Mouse (Mus musculus): ENCODE results near the gene Dbx1. TPM values are rescaled to one million over a fixed set of nuclear protein-coding genes. Genes with fewer than 3 reads are reported as not detected.

The Dbx1 gene
- polyA plus RNA-seq, 1 experiment from 2014 or later, result 52.8 TPM

GRCm38 (mm10) chr7:49635074-49635621, 1.5 kb downstream of the Dbx1 start:
- no peak for ATAC-seq (ENCODE audit: low FRiP score, low TSS enrichment)
- WGBS, result under 1% methylated on average over 35 of the region's 35 CpGs
- H3K4me3 ChIP-seq (replicated peaks; ENCODE audit: low read depth, low read length), result peak overlapping the region; percentile 32

GRCm38 (mm10) chr7:49634291-49635073, 2.2 kb downstream of the Dbx1 start:
- Histone ChIP-seq H3K4me1 (ENCODE audit: control insufficient read depth, insufficient read depth, low read length) (peaks cover 18% of the 10 kb centered on the region; the same call in 1 of the 2 replicates), H3K4me3 (replicated peaks; ENCODE audit: low read depth, low read length) (peak overlapping the region; percentile 32), H3K27me3 (ENCODE audit: control insufficient read depth, insufficient read depth, low read length) (peaks cover 87% of the 10 kb centered on the region), H3K4me2 (ENCODE audit: low read length) (peak overlapping the region; percentile 48), H3K27ac (replicated peaks; ENCODE audit: low read depth, low read length) (0 out of 2 replicates have a peak overlapping the region, but pooled peaks have one; percentile 0), H3K9ac (replicated peaks; ENCODE audit: low read length) (peak overlapping the region; percentile 42; the same call in 1 of the 2 replicates), H3K9me3 (ENCODE audit: control insufficient read depth, low read length) (no peaks in the 10 kb centered on the region), H3K36me3 (ENCODE audit: control insufficient read depth, insufficient read depth, low read length) (no peaks in the 10 kb centered on the region)
- ATAC-seq (ENCODE audit: low FRiP score, low TSS enrichment) (no peak), DNase-seq (peak; percentile 66)
- under 1% methylated on average over 26 of the region's 26 CpGs for WGBS

More at GRCm38 (mm10) chr7:49635074-49635621, 1.5 kb downstream of the Dbx1 start:
- Histone ChIP-seq H3K9ac (replicated peaks; ENCODE audit: low read length) (peak overlapping the region; percentile 37; the same call in 1 of the 2 replicates), H3K27ac (replicated peaks; ENCODE audit: low read depth, low read length) (0 out of 2 replicates have a peak overlapping the region, but pooled peaks have one; percentile 57), H3K36me3 (ENCODE audit: control insufficient read depth, insufficient read depth, low read length) (no peaks in the 10 kb centered on the region), H3K4me1 (ENCODE audit: control insufficient read depth, insufficient read depth, low read length) (peaks cover 18% of the 10 kb centered on the region; the same call in 1 of the 2 replicates), H3K27me3 (ENCODE audit: control insufficient read depth, insufficient read depth, low read length) (peaks cover 87% of the 10 kb centered on the region), H3K9me3 (ENCODE audit: control insufficient read depth, low read length) (no peaks in the 10 kb centered on the region), H3K4me2 (ENCODE audit: low read length) (peak overlapping the region; percentile 48)
- peak; percentile 68 for DNase-seq

- DNase-seq, result peak; percentile 61
These were observed 3.2 kb downstream of the Dbx1 start for GRCm38 (mm10) chr7:49633375-49633956.

GRCm38 (mm10) chr7:49632391-49632790, 4.3 kb downstream of the Dbx1 start:
- Histone ChIP-seq H3K27me3 (ENCODE audit: control insufficient read depth, insufficient read depth, low read length) (peaks cover 84% of the 10 kb centered on the region), H3K36me3 (ENCODE audit: control insufficient read depth, insufficient read depth, low read length) (no peaks in the 10 kb centered on the region), H3K27ac (replicated peaks; ENCODE audit: low read depth, low read length) (no peak overlapping the region), H3K9me3 (ENCODE audit: control insufficient read depth, low read length) (no peaks in the 10 kb centered on the region), H3K9ac (replicated peaks; ENCODE audit: low read length) (no peak overlapping the region), H3K4me1 (ENCODE audit: control insufficient read depth, insufficient read depth, low read length) (peaks cover 18% of the 10 kb centered on the region; the same call in 1 of the 2 replicates), H3K4me3 (replicated peaks; ENCODE audit: low read depth, low read length) (0 out of 2 replicates have a peak overlapping the region, but pooled peaks have one; percentile 4), H3K4me2 (ENCODE audit: low read length) (peak overlapping the region; percentile 48)
- 25% methylated on average over 24 of the region's 24 CpGs for WGBS
- DNase-seq, result no peak
- ATAC-seq (ENCODE audit: low FRiP score, low TSS enrichment), result no peak

More at GRCm38 (mm10) chr7:49633375-49633956, 3.2 kb downstream of the Dbx1 start:
- Histone ChIP-seq H3K36me3 (ENCODE audit: control insufficient read depth, insufficient read depth, low read length) (no peaks in the 10 kb centered on the region), H3K4me1 (ENCODE audit: control insufficient read depth, insufficient read depth, low read length) (peaks cover 18% of the 10 kb centered on the region; the same call in 1 of the 2 replicates), H3K27ac (replicated peaks; ENCODE audit: low read depth, low read length) (peak overlapping the region; percentile 28), H3K9me3 (ENCODE audit: control insufficient read depth, low read length) (no peaks in the 10 kb centered on the region), H3K9ac (replicated peaks; ENCODE audit: low read length) (peak overlapping the region; percentile 42; the same call in 1 of the 2 replicates), H3K4me2 (ENCODE audit: low read length) (peak overlapping the region; percentile 48), H3K27me3 (ENCODE audit: control insufficient read depth, insufficient read depth, low read length) (peaks cover 86% of the 10 kb centered on the region), H3K4me3 (replicated peaks; ENCODE audit: low read depth, low read length) (peak overlapping the region; percentile 32)
- WGBS, result under 1% methylated on average over 33 of the region's 33 CpGs
- ATAC-seq (ENCODE audit: low FRiP score, low TSS enrichment), result no peak

GRCm38 (mm10) chr7:49631885-49632284, 4.8 kb downstream of the Dbx1 start:
- Histone ChIP-seq H3K27ac (replicated peaks; ENCODE audit: low read depth, low read length) (no peak overlapping the region), H3K4me2 (ENCODE audit: low read length) (peak overlapping the region; percentile 48), H3K27me3 (ENCODE audit: control insufficient read depth, insufficient read depth, low read length) (peaks cover 85% of the 10 kb centered on the region), H3K4me1 (ENCODE audit: control insufficient read depth, insufficient read depth, low read length) (peaks cover 18% of the 10 kb centered on the region; the same call in 1 of the 2 replicates), H3K36me3 (ENCODE audit: control insufficient read depth, insufficient read depth, low read length) (no peaks in the 10 kb centered on the region), H3K9me3 (ENCODE audit: control insufficient read depth, low read length) (no peaks in the 10 kb centered on the region), H3K4me3 (replicated peaks; ENCODE audit: low read depth, low read length) (0 out of 2 replicates have a peak overlapping the region, but pooled peaks have one; percentile 4), H3K9ac (replicated peaks; ENCODE audit: low read length) (no peak overlapping the region)
- DNase-seq (no peak), ATAC-seq (ENCODE audit: low FRiP score, low TSS enrichment) (no peak)
- 31% methylated on average over 9 of the region's 9 CpGs for whole genome bisulfite sequencing

- 79% methylated on average over 1 of the region's 1 CpGs for WGBS
- H3K27ac ChIP-seq (replicated peaks; ENCODE audit: low read depth, low read length), result no peak overlapping the region
- H3K9me3 ChIP-seq (ENCODE audit: control insufficient read depth, low read length), result no peaks in the 10 kb centered on the region
- H3K4me1 ChIP-seq (ENCODE audit: control insufficient read depth, insufficient read depth, low read length), result no peaks in the 10 kb centered on the region
- no peaks in the 10 kb centered on the region for H3K36me3 ChIP-seq (ENCODE audit: control insufficient read depth, insufficient read depth, low read length)
- no peak overlapping the region for H3K4me3 ChIP-seq (replicated peaks; ENCODE audit: low read depth, low read length)
- no peak for DNase-seq
- H3K4me2 ChIP-seq (ENCODE audit: low read length), result no peak overlapping the region
- no peak for ATAC-seq (ENCODE audit: low FRiP score, low TSS enrichment)
- H3K27me3 ChIP-seq (ENCODE audit: control insufficient read depth, insufficient read depth, low read length), result peaks cover 60% of the 10 kb centered on the region
- H3K9ac ChIP-seq (replicated peaks; ENCODE audit: low read length), result no peak overlapping the region
These were observed 16.5 kb downstream of the Dbx1 start for GRCm38 (mm10) chr7:49620160-49620559.

GRCm38 (mm10) chr7:49617087-49617486, 19.6 kb downstream of the Dbx1 start:
- no peaks in the 10 kb centered on the region for H3K9me3 ChIP-seq (ENCODE audit: control insufficient read depth, low read length)
- WGBS, result 75% methylated on average over 4 of the region's 4 CpGs
- no peak overlapping the region for H3K9ac ChIP-seq (replicated peaks; ENCODE audit: low read length)
- DNase-seq (no peak), ATAC-seq (ENCODE audit: low FRiP score, low TSS enrichment) (no peak)
- H3K27me3 ChIP-seq (ENCODE audit: control insufficient read depth, insufficient read depth, low read length), result peaks cover 35% of the 10 kb centered on the region
- H3K36me3 ChIP-seq (ENCODE audit: control insufficient read depth, insufficient read depth, low read length), result no peaks in the 10 kb centered on the region
- H3K4me3 ChIP-seq (replicated peaks; ENCODE audit: low read depth, low read length), result no peak overlapping the region
- H3K4me1 ChIP-seq (ENCODE audit: control insufficient read depth, insufficient read depth, low read length), result no peaks in the 10 kb centered on the region
- H3K4me2 ChIP-seq (ENCODE audit: low read length), result no peak overlapping the region
- H3K27ac ChIP-seq (replicated peaks; ENCODE audit: low read depth, low read length), result no peak overlapping the region

- Histone ChIP-seq H3K9ac (replicated peaks; ENCODE audit: low read length) (no peak overlapping the region; the same call in 1 of the 2 replicates), H3K4me3 (replicated peaks; ENCODE audit: low read depth, low read length) (no peak overlapping the region), H3K27me3 (ENCODE audit: control insufficient read depth, insufficient read depth, low read length) (peaks cover 33% of the 10 kb centered on the region), H3K36me3 (ENCODE audit: control insufficient read depth, insufficient read depth, low read length) (no peaks in the 10 kb centered on the region), H3K9me3 (ENCODE audit: control insufficient read depth, low read length) (no peaks in the 10 kb centered on the region), H3K4me2 (ENCODE audit: low read length) (peak overlapping the region; percentile 34), H3K27ac (replicated peaks; ENCODE audit: low read depth, low read length) (no peak overlapping the region), H3K4me1 (ENCODE audit: control insufficient read depth, insufficient read depth, low read length) (no peaks in the 10 kb centered on the region)
- DNase-seq (peak; percentile 91), ATAC-seq (ENCODE audit: low FRiP score, low TSS enrichment) (peak; percentile 79)
- 3% methylated on average over 6 of the region's 7 CpGs for WGBS
These were observed 20.4 kb downstream of the Dbx1 start for GRCm38 (mm10) chr7:49616258-49616735.

All from midbrain, embryonic 14.5 days (tissue).